Mouse (Mus musculus): Measurements from ENCODE around the gene Tuba1a.

DNA sequence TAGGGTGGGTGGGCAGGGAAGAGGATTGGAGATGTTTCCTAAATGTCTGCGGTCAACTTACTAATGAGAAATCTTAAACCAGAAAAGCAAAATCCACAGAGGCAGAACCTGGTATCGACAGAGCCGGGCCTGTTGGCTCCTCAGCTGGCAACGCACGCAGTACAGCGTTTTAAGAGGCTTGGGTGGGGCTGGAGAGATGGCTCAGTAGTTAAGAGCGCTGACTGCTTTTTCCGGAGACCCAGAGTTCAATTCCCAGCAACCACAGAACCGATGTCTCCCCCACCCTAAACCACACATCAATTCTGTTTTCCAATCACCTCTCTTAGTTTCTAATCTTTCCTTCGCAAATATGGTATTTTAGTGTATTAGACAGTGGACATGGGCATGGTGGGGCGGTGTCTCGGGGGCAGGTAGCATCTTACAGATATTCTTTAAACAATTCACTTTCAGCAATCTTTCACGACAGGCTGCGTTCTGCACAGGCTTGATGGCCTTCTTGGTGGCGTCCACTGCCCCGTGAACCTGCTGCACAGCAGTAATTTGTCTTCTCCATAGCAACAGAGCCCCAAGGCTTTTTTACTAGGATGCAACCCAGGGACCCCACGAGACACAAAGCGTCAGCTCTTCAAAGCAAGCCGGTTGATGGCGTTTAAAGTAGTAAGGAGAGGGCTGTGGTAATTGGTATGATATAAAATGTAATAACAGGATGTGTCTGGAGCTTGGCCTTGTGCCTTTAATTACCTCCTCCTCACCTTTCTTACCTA is 25.1 kb upstream of the Tuba1a start:
- TF ChIP-seq POLR2A (IDR thresholded peaks at IDR 0.05; ENCODE audit: insufficient read depth, low read depth, low read length) = no peak
- TF ChIP-seq CTCF (IDR thresholded peaks at IDR 0.05; ENCODE audit: insufficient read depth, low read depth, low read length) = no peak

All from olfactory bulb, adult 2 months (tissue).